Mouse (Mus musculus): ENCODE results near the gene Hdhd3.

Gene Hdhd3

GRCm38 (mm10) chr4:62475793-62476192 lies 27.5 kb downstream of the Hdhd3 start:
- peak; percentile 71 for DNase-seq (ENCODE audit: low read depth)

DNA sequence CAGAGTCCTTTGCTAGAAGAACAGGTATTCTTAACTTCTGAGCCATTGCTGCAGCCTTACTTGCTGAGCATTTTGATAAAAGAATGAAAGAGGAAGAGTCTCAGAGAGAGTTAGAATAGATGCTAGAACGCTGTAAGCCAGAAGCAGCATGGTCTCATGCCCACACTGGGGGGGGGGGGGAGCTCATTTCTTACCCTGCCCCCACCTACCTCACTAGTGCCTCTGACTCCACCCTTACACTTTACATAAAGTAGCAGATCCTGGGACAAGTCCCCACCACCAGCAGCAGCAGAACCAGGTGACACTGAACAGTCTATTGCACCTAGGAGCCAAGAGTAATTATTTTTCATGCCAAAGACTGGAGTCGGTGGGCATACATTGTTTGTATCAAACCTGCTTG lies 28.1 kb downstream of the Hdhd3 start:
- no peak for DNase-seq (ENCODE audit: low read depth)

- no peak for DNase-seq (ENCODE audit: low read depth)
Observed at GRCm38 (mm10) chr4:62472071-62472470, 31.2 kb downstream of the Hdhd3 start.

DNA sequence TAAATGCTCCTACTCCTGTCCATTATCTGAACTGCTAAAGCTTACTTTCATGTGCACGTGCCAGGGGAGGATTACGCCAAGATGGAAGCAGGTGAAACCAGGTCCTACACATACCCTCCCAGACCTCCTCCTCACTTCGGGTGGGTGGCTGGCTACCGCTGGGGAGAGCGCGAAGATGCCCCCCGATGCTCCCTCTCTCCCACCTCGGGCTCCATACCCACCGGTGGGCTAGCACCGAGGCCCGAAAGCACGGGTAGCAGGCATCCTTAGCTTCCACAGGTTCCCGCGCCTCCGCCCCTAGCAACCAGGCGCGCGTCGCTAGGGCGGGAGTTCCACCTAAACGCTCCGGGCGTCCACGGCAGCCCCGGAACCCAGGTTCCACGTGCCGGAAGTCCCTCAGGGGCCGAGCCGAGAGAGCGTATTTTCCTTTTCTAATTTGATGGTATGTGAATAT lies 32.6 kb downstream of the Hdhd3 start, which contains the start of gene Wdr31:
TSS of gene Wdr31 (minus strand) at position 299 of the 454 bp plus-strand sequence.
- DNase-seq (ENCODE audit: low read depth): peak; percentile 90

DNA sequence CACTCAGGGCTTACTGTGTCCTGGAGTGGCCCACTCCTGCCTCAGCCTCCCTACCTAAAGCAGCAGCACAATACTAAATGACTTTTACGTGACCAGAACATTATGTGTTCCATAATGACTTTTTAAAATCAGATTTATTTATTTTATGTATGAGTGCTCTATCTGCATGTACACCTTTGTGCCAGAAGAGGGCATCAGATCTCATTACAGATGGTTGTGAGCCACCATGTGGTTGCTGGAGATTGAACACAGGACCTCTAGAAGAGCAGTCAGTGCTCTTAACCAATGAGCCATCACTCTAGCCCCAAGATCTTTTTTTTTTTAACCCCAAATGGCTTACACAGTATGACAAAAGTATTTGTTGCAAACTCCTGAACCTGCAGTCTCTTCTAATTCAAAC lies 35.1 kb downstream of the Hdhd3 start:
- DNase-seq (ENCODE audit: low read depth): peak; percentile 27

DNA sequence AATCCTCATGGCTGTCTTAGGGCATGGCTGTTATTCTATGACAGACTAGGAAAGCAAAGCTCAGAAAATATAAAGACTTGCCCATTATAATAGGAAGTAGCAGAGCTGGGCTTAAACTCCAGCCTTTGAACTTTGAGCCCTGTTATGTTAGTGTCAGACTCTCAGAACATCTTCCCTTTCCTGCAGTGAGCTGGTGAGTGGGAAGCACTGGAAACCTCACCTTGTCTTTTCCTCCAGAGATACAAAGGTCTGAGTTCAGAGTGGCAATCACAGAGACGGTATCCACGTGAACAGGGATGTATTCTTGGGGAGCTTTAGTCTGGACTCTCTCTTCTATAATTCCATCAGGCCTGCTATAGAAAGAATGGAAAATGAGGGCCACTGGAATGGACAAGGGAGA lies 40.1 kb downstream of the Hdhd3 start:
- no peak for DNase-seq (ENCODE audit: low read depth)

DNA sequence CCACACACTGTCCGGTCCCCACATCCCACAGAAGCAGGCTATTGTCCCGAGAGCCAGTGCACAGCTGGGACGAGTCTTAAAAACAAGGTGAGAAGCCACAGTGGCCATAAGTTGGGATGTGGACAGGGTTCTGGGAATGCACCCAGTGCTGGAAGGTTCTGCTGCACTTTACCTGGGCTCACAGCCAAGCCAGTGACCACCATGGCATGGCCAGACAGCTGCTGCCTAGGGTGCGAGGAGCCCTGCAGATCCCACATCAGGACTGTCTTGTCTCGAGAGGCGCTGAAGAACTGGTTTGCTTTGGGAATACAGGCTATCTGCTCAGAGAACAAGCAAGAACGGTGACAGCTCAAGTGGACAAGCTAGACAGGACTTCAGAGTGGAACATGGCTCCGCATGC lies 42.9 kb downstream of the Hdhd3 start:
- DNase-seq (ENCODE audit: low read depth): no peak

DNA sequence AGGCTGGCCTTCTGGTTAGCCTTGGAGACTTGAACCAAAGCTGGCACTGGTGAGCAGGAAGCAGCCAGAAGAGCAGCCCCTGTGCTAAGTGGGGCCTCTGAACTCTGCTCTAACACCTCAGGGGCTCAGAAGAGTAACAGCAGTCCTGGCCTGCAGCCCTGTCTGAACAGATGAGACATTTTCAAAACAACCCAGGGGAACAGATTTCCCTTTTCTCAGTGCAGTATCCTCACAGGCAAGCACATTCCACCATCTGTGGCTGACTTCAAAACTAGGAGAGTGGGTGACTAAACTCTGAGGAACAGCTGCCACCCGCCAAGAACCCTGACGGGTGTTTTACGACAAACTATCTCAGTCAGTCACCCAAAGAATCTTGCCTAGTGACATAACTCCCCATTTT lies 44.2 kb downstream of the Hdhd3 start:
- no peak for DNase-seq (ENCODE audit: low read depth)

GRCm38 (mm10) chr4:62454995-62455394 lies 48.3 kb downstream of the Hdhd3 start:
- DNase-seq (ENCODE audit: low read depth): peak; percentile 63

Measured in induced T-regulatory cell, adult 2 months (primary cell).